Mouse (Mus musculus) heart, adult 8-10 months (tissue): ENCODE measurements around the gene Ccn5. TPM values are rescaled to one million over a fixed set of nuclear protein-coding genes. Genes with fewer than 3 reads are reported as not detected.
A peak's percentile ranks its signal among the peaks of the same experiment; 100 is the strongest.

ENCODE experiments used
- DNase-seq: peaks from one replicate; pipeline ENCODE4 v3.0.0; 2022; ENCODE audit warnings: low spot score
- total RNA-seq, 4 experiments: library from RNA; stranded (reverse); gene quantifications; 2 replicates each; pipeline ENCODE4 v1.2.4; 2022

Gene Ccn5
- 1 to 10 TPM in 2 of 4 experiments, under 1 TPM in 2; 0.65 to 2.6 (median 1.4) TPM for total RNA-seq

DNA sequence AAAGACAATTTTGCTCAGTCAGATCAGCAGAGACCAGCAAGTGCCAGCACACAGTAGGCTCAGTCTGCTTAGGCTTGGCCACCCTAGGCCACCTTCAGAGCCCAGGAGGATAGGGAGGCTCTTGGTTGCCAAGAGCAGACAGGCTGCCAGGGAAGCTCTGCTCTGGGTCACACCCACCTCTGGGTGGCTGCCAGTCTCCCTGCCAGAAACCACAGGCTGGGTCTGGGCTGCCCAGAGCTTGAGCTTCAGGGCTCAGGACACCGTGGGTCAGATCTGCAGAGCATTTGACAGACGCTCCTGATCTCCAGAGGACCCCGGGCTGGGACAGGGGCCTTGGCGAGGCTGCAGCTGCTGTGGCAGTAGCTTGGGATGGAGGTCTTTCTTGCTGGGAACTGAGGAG lies at the start of gene Ccn5:
Gene Ccn5 (plus strand): TSS at position 255 of the 400 bp plus-strand sequence.
- DNase-seq, result peak; percentile 76

DNA sequence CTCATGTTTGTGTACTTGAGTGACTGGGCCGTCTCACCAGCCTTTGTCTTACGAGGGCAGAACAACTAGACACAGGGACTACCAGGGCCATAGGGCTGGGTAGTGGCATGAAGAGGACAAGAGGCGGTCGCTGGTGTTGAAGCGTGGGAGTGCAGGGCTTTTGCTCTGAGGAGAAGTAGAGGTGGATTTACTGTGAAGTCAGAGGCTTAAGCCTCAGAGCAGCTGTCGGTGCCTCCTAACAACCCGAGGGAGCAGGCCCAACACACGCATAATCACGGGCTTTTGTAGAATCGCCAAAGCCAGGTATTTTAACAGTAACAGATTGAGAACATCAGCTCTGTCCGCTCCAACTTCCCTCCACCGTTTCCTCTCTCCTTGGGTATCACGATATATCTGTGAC lies 44.0 kb upstream of the Ccn5 start:
- no peak for DNase-seq

DNA sequence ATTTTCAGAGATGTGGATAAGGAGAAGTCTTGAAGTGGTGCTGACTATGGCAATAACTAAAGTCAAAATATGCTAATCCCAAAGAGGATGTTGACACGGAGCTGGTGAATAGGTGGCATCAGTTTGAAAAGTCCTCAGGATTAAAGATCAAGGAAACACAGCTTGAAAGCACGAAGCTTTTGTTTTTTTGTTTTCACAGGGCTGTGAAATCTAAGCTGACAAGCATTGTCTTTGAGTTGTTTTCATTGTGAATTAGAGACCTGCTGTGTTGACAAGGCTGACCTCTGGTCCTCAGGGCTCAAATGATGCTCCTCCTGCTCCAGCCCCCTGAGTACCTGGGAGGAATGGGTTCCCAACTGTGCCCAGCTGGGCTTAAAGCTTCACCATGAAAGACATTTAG lies 43.6 kb upstream of the Ccn5 start:
- no peak for DNase-seq

DNA sequence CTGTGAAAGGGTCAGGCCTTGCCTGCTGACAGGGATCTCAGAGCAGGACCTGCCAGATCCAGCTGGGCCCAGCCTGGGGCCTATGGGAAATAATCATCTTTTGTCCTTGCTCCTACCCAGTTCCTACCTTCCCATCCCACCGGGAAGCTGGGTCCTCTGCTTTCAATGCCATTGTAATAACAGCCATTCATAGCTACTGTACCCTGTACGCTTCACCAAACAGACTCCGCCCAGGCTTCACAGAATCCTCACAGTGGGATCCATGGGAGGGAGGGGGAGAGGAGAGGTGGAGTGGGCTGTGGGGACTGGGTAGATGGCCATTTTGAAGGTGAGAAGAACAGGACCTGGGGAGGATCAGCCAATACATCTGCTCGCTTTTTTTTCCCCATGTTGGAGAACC lies 41.8 kb upstream of the Ccn5 start:
- DNase-seq, result no peak

DNA sequence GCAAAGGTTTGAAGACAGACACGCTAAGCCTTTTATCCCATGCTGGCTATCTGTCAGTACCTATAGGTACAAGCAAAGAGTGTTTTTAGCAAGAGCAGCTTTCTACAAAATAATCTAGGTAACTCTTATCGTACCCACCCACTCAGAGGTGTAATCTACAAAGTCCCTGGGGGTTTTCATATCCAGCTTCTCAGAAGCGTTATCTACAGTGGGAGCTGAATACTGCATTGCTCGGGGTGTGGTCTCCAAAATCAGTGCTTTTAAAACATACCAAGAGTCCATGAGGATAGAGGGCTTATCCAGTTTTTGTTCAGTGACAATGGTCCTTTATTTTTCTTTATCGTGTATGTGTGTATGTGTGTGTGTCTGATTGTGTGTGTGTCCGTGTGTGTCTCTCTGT lies 37.3 kb upstream of the Ccn5 start:
- no peak for DNase-seq

DNA sequence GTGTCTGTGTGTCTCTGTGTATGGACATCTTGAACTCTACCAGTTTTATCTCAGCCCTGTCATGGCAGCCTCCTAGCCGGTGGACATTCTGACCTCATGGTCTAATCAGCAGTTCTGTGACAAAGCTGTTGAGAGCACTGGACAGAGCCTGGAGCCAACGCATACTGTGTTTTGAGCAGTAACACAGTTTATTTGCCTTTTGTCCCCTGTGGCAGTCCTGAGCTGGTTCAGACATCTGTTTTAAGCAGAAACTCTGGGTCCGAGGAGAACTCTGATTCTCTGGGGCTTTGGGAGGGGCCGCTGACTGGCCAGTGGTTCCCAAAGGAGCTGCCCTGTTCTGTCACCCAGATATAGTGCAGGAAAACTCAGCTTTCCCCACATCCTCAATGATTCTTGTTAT lies 36.8 kb upstream of the Ccn5 start:
- DNase-seq, result peak; percentile 29

DNA sequence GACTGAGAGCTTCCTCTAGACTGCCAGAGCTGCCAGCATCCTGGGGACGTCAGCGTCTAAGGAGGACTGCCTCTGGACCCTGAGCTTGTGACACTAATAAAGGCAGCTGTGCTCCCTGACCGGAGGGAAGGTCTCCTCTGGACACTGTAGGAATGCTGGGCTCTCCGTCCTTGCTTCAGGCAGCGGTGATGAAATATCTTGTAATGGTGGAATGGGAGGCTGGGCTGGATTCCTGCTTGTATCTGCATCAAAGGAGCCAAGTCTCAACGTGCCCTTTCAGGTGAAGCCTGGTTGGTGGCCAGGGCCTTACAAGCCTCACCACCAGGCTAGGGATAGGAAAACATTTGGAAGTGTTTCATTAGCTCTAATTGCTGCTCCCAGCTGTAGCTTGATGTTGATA lies 33.6 kb upstream of the Ccn5 start:
- DNase-seq, result no peak

DNA sequence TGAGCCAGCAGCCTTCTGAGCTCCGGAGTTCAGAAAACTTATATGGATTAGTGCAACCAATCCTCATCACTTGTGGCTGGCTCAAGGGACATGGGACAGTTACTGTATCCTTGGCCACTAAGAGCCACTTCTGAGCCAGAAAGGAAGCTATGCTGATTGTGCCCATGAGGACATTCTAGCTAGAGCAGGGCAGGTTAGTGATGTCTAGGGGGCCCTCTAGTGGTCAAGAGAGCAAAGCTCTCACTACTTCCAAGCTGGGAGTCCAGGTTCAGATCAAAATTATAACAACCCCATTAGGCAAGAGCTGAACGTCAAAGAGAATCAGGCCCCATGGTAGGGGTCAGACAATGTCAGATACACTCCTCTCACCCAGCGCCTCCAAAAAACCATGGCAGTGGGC lies 33.0 kb upstream of the Ccn5 start:
- peak; percentile 63 for DNase-seq

DNA sequence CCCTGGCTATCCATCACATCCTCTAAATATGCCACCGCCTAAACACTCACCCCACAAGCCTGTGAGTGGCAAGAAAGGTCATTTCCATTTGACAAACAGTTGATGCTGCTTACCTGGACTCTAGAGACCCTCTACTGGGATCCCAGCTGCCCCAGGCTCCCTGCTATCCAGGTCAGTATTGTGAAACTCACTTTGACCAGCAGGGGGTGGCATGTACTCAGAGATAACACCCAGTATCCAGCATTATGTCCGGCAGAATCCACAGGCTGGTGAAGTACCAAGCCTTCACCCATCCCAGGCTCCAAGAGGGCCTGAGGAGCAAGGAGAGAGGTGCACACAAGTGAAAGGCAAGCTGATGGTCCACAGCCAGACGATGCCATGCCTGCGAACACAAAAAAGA lies 32.2 kb upstream of the Ccn5 start:
- DNase-seq, result peak; percentile 81

DNA sequence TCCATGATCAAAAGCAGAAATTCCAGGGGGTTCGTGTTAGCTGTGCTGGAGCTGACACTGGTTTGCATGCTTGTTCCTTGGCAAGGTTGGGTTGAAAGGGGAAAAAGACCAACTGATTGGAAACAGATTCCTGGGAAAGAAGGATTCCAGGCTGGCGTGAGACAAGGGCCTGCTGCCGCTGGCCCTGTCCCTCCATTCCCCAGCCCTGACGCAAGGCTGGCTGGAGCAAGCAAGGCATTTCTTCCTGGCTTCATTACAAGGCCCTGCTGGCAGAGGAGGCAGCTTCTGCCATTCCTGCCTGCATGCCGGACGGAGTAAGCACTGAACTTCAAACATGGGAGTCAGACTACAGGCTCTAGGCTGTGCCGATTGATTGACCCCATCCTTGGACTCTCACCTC lies 22.2 kb upstream of the Ccn5 start:
- peak; percentile 69 for DNase-seq

DNA sequence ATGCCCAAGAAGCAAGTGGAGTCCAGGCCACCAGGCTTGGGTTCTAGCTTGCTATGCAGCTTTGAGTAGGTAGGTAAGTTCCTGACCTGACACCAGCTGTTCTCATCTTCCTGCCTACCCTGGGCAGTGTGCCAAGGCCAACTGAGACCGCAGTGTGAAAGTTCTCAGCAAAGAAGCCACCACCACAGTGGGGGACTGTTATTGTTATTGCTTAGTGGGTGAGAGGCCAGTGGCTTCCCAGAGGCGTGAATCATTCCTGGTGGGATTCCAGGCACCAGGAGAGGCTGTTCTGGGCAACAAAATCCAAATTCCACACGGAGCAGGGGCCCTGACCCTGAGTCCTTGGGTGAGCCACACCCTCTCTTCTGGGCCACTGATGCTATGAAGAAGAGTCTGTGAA lies 19.8 kb upstream of the Ccn5 start:
- no peak for DNase-seq

DNA sequence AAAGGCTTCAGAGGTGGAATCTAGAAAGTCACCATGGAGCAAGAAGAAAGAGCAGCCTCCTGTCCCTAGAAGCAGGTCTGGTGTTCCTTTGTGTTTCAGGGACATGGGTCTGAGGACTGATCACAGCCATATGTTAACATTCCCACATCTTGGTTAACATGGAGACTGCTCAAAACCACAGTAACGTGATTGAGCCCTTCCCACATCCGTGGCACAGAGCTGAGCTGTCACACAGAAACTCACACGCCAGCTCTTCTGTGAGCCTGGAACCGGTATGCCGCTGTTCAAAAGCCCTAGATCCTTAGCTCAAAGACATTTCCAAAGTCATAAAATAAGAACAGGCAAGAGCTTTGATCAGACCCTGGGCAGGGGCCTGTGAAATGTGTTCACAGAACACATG lies 19.3 kb upstream of the Ccn5 start:
- no peak for DNase-seq

DNA sequence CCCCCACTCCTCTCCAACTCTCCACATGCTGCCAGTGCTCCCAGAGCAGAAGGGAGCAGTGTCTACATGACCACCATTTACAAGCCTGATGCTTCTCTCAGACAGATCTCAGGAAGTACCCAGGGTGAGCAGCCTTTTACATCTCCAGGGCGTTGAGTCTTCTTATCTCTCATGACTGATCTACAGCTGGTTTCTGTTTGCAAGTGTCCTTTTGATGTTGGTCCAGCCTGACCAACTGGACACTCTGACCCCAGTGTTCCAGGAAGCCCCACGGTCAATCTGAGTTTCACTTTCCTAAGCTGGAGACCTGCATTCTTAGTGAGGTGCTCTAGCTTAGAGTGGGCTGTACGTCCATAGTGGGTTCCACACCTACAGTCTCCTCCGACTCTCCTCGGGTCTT lies 16.8 kb upstream of the Ccn5 start:
- DNase-seq, result no peak

DNA sequence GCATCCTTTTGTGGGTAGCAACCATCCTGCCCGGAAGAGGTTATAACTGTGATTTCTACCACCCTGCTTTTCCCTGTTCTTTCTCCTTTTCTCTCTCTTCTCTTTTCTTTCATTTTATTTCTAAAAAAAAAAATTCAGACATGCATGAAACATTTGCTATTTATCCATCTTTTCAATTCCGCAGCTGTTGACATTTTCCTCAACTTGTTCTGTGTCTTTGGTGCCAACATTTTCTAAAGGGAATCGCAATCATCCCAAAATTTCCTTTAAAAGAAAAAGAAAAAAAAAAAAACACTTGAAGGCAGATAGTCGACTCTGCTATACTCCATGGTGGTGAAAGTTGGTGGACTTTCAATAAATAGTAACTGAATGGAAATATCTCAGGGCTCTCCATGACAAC lies 11.5 kb upstream of the Ccn5 start:
- DNase-seq, result no peak

DNA sequence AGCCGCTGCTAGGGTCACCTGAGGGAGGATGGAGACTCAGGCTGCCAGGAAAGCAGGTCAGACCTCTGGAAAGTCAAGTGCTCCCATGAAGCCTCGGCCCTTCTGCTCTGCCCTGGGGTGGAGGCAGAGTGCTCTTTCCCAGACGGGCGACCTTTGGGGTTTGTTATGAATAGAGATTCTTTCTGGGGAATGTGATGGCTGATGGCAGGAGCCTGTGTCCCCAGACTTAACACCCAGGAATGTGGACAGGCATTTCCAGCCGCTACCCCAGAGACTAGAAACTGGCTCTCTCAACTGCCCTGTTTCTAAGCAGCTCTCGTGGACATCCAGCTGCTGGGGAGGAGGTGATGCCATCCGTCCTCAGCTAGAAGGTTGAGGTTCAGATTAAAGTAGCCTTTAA lies 11.0 kb upstream of the Ccn5 start:
- no peak for DNase-seq

DNA sequence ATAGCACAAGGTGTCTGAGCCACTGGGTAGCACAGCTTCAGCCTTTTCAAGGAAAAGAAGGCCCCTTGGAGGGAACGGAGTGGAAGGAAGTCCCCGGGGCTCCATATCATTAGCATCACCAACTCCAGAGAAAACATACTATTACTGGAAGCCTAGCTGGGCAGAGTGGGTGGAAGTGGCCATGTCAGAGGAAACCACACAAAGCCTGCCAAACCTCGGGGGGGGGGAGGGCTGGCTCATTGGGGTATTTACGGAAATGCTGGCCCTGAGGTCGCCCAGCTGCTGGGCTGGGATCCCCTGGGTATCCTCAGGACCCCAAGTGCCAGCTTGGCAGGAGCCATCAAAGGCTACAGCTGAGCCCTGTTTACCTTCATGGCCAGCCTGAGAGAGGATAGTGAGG lies 7.6 kb upstream of the Ccn5 start:
- DNase-seq, result no peak

DNA sequence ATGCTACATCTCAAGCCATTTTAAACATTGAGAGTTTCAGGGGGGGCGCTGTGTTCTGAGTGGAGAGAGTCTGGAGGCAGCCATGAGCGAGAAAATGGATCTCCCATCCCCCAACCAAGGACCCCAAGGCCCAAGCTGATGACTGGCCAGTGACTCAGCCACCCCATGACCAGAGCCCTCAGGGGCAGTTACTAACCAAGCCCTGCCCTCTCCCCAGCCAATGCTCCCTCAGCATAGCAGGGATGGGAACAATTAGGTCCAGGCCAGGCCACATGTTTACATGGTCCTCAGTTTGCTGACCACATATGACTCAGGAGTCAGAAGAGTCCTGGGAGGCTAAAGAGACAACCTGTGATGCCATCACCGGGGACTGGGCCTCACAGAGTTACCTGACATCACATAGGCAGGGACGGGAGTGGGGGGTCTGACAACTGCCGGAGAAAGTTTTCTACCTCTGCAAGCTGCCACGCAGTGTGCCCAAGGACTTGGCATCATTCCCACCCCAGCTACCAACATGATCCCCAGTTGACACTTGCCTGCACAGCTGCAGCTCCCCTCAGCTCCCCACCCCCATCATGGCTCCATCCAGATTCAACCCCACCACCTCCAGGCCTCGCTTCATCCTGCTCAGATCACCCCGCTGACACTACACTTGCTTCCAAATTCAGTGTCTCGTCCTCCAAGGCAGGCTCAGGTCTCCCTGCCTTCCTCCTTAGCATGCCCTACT lies 5.8 kb upstream of the Ccn5 start:
- no peak for DNase-seq

DNA sequence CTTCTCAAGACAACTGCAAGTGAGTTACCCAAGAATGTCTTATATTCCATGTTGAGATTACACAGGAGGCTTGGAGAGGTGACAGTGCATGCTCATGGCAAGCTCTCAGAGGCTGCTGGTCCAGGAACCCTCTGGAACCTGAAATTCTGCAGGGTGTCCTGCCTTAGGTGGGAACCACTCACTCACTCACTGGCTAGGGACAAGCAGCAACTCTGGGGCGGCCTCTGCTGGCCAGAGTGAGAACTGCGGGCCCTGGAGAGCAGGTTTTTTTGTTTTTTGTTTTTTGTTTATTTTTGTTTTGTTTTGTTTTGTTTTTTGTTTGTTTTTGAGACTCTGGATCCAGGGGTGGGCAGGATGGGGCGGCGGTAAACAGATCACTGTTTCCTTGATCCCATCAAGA lies 2.6 kb downstream of the Ccn5 start:
- DNase-seq, result peak; percentile 38

DNA sequence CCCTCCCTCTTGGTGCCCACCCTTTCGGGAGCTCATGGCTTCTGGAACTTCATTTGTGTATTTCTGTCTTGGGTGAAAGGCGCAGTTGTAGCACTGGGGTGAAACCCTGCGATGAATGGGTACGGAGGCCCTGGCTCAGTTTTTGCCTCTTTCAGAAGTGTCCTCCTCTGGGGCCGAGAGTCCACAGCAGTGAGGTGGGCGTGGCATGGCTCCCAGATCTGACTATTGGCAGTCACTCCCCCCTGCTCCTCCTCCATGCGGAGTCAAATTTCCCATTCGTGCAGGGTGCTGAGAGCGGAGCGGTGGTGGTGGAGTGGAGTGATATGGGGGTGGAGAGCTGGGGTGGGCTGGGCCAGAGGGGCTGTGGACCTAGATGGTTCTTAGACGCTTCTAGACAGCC lies 3.1 kb downstream of the Ccn5 start:
- no peak for DNase-seq

DNA sequence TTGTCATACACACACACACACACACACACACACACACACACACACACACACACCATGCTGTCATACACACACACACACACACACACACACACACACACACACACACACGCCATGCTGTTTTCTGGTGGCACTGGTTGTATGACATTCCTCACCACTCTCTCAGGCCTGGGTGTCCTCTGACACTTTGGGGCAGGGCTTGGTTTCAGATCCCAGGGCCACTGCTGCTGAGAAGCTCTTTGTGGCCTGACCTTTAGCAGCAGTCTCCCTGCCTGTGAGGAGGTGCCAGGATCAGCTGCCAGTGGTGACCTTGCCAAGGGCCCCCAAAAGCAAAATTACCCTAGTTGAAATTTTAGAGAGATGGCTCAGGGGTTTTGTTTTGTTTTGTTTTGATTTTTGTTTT lies 5.2 kb downstream of the Ccn5 start:
- no peak for DNase-seq

DNA sequence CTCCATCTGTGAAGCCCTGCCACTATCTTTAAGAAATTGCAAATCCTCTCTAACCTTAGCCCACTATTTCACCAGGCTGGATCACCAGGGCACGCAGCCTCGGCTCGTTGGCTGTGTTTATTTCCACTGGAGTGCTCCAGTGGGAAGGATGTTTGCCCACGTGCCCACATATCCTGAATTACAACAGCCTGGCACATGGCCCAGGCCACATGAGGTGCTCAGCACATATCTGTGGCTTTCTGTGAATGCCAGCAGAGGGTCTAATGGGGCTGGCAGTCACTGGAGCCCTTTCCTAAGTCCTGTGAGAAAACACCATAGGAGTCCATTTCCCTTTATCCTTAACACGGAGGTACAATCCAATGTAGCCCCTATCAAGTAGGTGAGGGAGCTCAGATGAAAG lies 5.8 kb downstream of the Ccn5 start:
- no peak for DNase-seq

DNA sequence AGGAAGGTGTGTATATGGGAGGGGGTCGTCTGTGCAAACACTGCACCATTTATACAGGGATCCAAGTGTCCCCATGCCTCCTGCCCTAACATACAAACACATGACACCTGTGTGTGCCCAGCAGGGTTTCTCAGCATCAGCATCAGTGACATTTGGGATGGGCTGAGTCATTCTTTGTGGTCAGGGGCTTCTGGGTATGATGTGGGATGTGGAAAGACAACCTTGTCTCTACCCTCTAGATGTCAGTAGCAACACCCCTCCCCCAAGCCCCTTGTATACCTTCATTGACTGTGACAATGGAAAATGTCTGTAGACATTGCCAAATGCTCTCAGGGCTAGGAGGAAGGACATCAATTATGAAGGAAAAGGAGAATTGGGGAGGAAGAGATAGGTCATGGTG lies 10.5 kb downstream of the Ccn5 start:
- DNase-seq, result no peak

DNA sequence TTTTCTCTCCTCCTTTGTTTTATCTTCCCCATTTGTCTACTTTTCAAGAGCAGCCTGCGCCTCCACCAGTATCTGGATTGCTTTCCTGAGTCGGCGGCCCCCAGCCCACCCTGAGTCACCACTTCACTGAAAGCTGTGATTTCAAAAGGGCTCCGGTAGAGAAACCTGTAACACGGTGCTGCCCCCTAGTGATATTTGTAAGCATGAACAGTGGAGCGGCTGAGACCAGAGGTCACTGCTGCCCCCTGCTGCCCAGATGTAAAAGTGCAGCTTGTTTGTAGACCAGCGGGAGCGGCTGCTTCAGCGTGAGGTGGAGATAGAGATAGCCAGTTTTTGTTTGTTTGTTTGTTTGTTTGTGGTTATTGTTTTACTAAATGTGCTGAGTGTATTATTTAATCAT lies 17.4 kb downstream of the Ccn5 start:
- DNase-seq, result peak; percentile 84

DNA sequence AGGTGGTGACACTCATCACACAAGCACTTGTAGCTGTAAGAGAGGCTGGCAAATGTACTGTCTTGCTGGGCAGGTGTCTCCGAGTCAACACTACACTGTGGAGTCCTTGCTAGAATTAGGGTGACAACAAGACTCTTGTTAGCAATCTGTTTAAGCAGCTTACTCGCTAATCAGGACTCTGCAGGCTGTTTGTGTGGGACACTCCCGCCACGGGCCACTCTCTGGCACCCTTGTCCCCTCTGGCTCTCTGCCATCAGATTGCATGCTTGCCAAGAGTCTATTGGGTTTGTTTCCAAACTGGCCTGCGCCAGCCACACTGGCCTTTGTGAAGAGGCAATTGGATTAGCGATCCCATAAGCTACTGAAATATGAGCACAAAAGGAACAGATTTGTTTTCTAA lies 18.9 kb downstream of the Ccn5 start:
- DNase-seq, result peak; percentile 62
